Mouse (Mus musculus) lung, postnatal 0 days (tissue): ENCODE measurements around the gene Plscr2.

ENCODE experiments used
- CTCF ChIP-seq: IDR thresholded peaks from 2 replicates; pipeline ENCODE4 v1.5.1; 2016; ENCODE audit warnings: antibody characterized with exemption, mild to moderate bottlenecking
- EP300 ChIP-seq: IDR thresholded peaks from 2 replicates; pipeline ENCODE4 v1.6.1; 2016; ENCODE audit warnings: antibody characterized with exemption, mild to moderate bottlenecking, control low read depth

DNA sequence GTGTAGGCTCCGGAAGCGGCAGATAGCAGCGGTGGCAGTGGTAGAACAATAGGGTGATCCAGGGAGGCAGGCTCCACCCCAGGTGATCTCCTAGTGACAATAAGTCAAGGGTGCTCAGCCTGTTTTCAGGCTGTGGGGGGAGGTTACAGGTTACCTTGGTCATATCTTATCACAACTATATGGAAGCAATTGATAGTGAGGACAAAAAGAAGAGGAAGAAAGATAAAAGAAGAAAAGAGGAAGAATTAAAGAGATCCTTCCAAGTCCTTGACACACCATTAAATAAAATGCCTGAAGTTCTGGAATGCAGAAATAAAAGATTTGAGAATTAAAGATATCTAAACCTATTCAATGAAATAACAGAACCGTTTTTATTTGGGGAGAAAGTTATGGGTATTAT, 51.4 kb downstream of the Plscr2 start:
- TF ChIP-seq CTCF (no peak), EP300 (no peak)
